Mouse (Mus musculus): ENCODE measurements around the gene Ghr.

- TF ChIP-seq CTCF (conservative IDR thresholded peaks at IDR 0.05; ENCODE audit: insufficient read depth, insufficient read length, low read depth, low read length) (no peak), POLR2A (IDR thresholded peaks at IDR 0.05; ENCODE audit: low read depth, low read length) (no peak)
These were observed 287.3 kb downstream of the Ghr start for GRCm38 (mm10) chr15:3295986-3296385.
